Mouse (Mus musculus) limb, embryonic 15.5 days (tissue): ENCODE measurements at regions not wholly inside any gene's neighbourhood (a gene's known extent, or its start where the extent isn't known, plus 50 kb on each side); places are given as distances from the start of the nearest gene placed in this dataset.

ENCODE experiments used
- ATAC-seq: fragments of 200-750 bp; cut with Nextera tagmentation; 2 replicates; pipeline ENCODE4 v1.8.0; 2017; ENCODE audit warnings: low read depth, moderate TSS enrichment; ENCODE audit not compliant: insufficient number of reproducible peaks, low FRiP score, low TSS enrichment
- H3K27ac ChIP-seq: fragments of 300-500 bp; sonication (generic); 2 replicates; pipeline ENCODE4 v1.5.1; 2015; ENCODE audit warnings: moderate library complexity, mild to moderate bottlenecking, inconsistent platforms
- H3K27me3 ChIP-seq: fragments of 300-500 bp; sonication (generic); 2 replicates; pipeline ENCODE4 v1.6.1; 2015; ENCODE audit warnings: inconsistent platforms
- H3K36me3 ChIP-seq: fragments of 300-500 bp; sonication (generic); 2 replicates; pipeline ENCODE4 v1.6.1; 2015; ENCODE audit warnings: inconsistent platforms
- H3K4me1 ChIP-seq: fragments of 300-500 bp; sonication (generic); 2 replicates; pipeline ENCODE4 v1.6.1; 2015; ENCODE audit warnings: inconsistent platforms
- H3K4me2 ChIP-seq: fragments of 300-500 bp; sonication (generic); 2 replicates; pipeline ENCODE4 v1.6.1; 2015; ENCODE audit warnings: mild to moderate bottlenecking, inconsistent platforms
- H3K4me3 ChIP-seq: fragments of 300-500 bp; sonication (generic); 2 replicates; pipeline ENCODE4 v1.5.1; 2015; ENCODE audit warnings: mild to moderate bottlenecking, inconsistent platforms
- H3K9ac ChIP-seq: fragments of 300-500 bp; sonication (generic); 2 replicates; pipeline ENCODE4 v1.6.1; 2015; ENCODE audit warnings: inconsistent platforms
- H3K9me3 ChIP-seq: fragments of 300-500 bp; sonication (generic); 2 replicates; pipeline ENCODE4 v1.6.1; 2016; ENCODE audit warnings: inconsistent platforms
- WGBS: fragments of 180-500 bp; shearing (Covaris S2); methylation state at CpG from one replicate; pipeline ENCODE4 v1.1.7; 2015; 5-methylcytosine and 5-hydroxymethylcytosine counted together

- H3K36me3 ChIP-seq = no peaks in the 10 kb centered on the region
- no peaks in the 10 kb centered on the region for H3K9me3 ChIP-seq
- no peak overlapping the region for H3K9ac ChIP-seq
- H3K4me1 ChIP-seq = no peaks in the 10 kb centered on the region
- H3K27me3 ChIP-seq = no peaks in the 10 kb centered on the region
- H3K4me3 ChIP-seq = no peak overlapping the region
- H3K27ac ChIP-seq = no peak overlapping the region
- no peak for ATAC-seq
- 70% methylated on average over 4 of the region's 4 CpGs for WGBS
- no peak overlapping the region for H3K4me2 ChIP-seq
Observed at GRCm38 (mm10) chr7:70692160-70692559, 325.6 kb upstream of the Nr2f2 start.

GRCm38 (mm10) chr7:70690845-70691244, 324.3 kb upstream of the Nr2f2 start:
- Histone ChIP-seq H3K9me3 (no peaks in the 10 kb centered on the region), H3K27me3 (no peaks in the 10 kb centered on the region), H3K36me3 (no peaks in the 10 kb centered on the region), H3K4me1 (no peaks in the 10 kb centered on the region), H3K4me3 (no peak overlapping the region), H3K9ac (no peak overlapping the region), H3K4me2 (no peak overlapping the region), H3K27ac (no peak overlapping the region)
- ATAC-seq = no peak
- WGBS = 92% methylated on average over 7 of the region's 7 CpGs

GRCm38 (mm10) chr7:70669065-70669464, 302.5 kb upstream of the Nr2f2 start:
- no peak overlapping the region for H3K9ac ChIP-seq
- H3K4me2 ChIP-seq = no peak overlapping the region
- no peak overlapping the region for H3K27ac ChIP-seq
- H3K4me3 ChIP-seq = no peak overlapping the region
- H3K27me3 ChIP-seq = peaks cover 3% of the 10 kb centered on the region; the same call in 1 of the 2 replicates
- 40% methylated on average over 2 of the region's 2 CpGs for WGBS
- no peaks in the 10 kb centered on the region for H3K9me3 ChIP-seq
- H3K36me3 ChIP-seq = no peaks in the 10 kb centered on the region
- no peak for ATAC-seq
- H3K4me1 ChIP-seq = no peaks in the 10 kb centered on the region

GRCm38 (mm10) chr7:70660162-70660561, 293.6 kb upstream of the Nr2f2 start:
- WGBS = 71% methylated on average over 5 of the region's 5 CpGs
- no peak for ATAC-seq
- H3K4me2 ChIP-seq = no peak overlapping the region

GRCm38 (mm10) chr7:70649760-70650377, 283.3 kb upstream of the Nr2f2 start:
- Histone ChIP-seq H3K4me2 (no peak overlapping the region), H3K4me1 (peaks cover 2% of the 10 kb centered on the region; the same call in 1 of the 2 replicates), H3K27me3 (no peaks in the 10 kb centered on the region; the same call in 1 of the 2 replicates), H3K36me3 (no peaks in the 10 kb centered on the region), H3K27ac (no peak overlapping the region), H3K4me3 (no peak overlapping the region), H3K9ac (no peak overlapping the region), H3K9me3 (no peaks in the 10 kb centered on the region)
- ATAC-seq = no peak
- WGBS = 9% methylated on average over 8 of the region's 8 CpGs

More at GRCm38 (mm10) chr7:70660162-70660561, 293.6 kb upstream of the Nr2f2 start:
- no peak overlapping the region for H3K4me3 ChIP-seq
- H3K9ac ChIP-seq = no peak overlapping the region
- no peaks in the 10 kb centered on the region for H3K9me3 ChIP-seq
- H3K27ac ChIP-seq = no peak overlapping the region
- no peaks in the 10 kb centered on the region for H3K4me1 ChIP-seq
- H3K36me3 ChIP-seq = no peaks in the 10 kb centered on the region
- H3K27me3 ChIP-seq = no peaks in the 10 kb centered on the region

- no peaks in the 10 kb centered on the region for H3K9me3 ChIP-seq
- H3K36me3 ChIP-seq = no peaks in the 10 kb centered on the region
- H3K27me3 ChIP-seq = no peaks in the 10 kb centered on the region; the same call in 1 of the 2 replicates
- ATAC-seq = no peak
- no peak overlapping the region for H3K27ac ChIP-seq
- 79% methylated on average over 2 of the region's 2 CpGs for WGBS
- peaks cover 11% of the 10 kb centered on the region for H3K4me1 ChIP-seq
- no peak overlapping the region for H3K4me2 ChIP-seq
- no peak overlapping the region for H3K9ac ChIP-seq
- no peak overlapping the region for H3K4me3 ChIP-seq
Observed at GRCm38 (mm10) chr7:70646801-70647200, 280.3 kb upstream of the Nr2f2 start.

GRCm38 (mm10) chr7:70643694-70644301, 277.3 kb upstream of the Nr2f2 start:
- 0 out of 2 replicates have a peak overlapping the region, but pooled peaks have one; percentile 13 for H3K27ac ChIP-seq

GRCm38 (mm10) chr7:70643055-70643454, 276.5 kb upstream of the Nr2f2 start:
- 48% methylated on average over 1 of the region's 1 CpGs for WGBS
- no peaks in the 10 kb centered on the region for H3K36me3 ChIP-seq
- no peak overlapping the region for H3K4me2 ChIP-seq
- no peak for ATAC-seq
- no peak overlapping the region for H3K27ac ChIP-seq
- no peak overlapping the region for H3K4me3 ChIP-seq
- peaks cover 7% of the 10 kb centered on the region; the same call in 1 of the 2 replicates for H3K27me3 ChIP-seq
- H3K4me1 ChIP-seq = peaks cover 8% of the 10 kb centered on the region
- H3K9me3 ChIP-seq = no peaks in the 10 kb centered on the region
- H3K9ac ChIP-seq = no peak overlapping the region

More at GRCm38 (mm10) chr7:70643694-70644301, 277.3 kb upstream of the Nr2f2 start:
- Histone ChIP-seq H3K9ac (no peak overlapping the region), H3K9me3 (no peaks in the 10 kb centered on the region), H3K27me3 (peaks cover 7% of the 10 kb centered on the region; the same call in 1 of the 2 replicates), H3K4me1 (peaks cover 8% of the 10 kb centered on the region), H3K36me3 (no peaks in the 10 kb centered on the region), H3K4me3 (no peak overlapping the region), H3K4me2 (no peak overlapping the region)
- peak; percentile 78 for ATAC-seq
- WGBS = 22% methylated on average over 9 of the region's 9 CpGs

- no peak overlapping the region for H3K4me3 ChIP-seq
- WGBS = 42% methylated on average over 11 of the region's 11 CpGs
- H3K4me2 ChIP-seq = no peak overlapping the region
- no peaks in the 10 kb centered on the region for H3K9me3 ChIP-seq
- no peak overlapping the region for H3K9ac ChIP-seq
- no peaks in the 10 kb centered on the region for H3K36me3 ChIP-seq
- peaks cover 8% of the 10 kb centered on the region for H3K4me1 ChIP-seq
- H3K27ac ChIP-seq = no peak overlapping the region
- H3K27me3 ChIP-seq = peaks cover 7% of the 10 kb centered on the region; the same call in 1 of the 2 replicates
- ATAC-seq = no peak
Observed at GRCm38 (mm10) chr7:70641217-70641616, 274.7 kb upstream of the Nr2f2 start.

- 74% methylated on average over 11 of the region's 11 CpGs for WGBS
- Histone ChIP-seq H3K27ac (no peak overlapping the region), H3K36me3 (no peaks in the 10 kb centered on the region), H3K9me3 (no peaks in the 10 kb centered on the region), H3K4me3 (no peak overlapping the region), H3K9ac (no peak overlapping the region), H3K4me2 (no peak overlapping the region), H3K27me3 (peaks cover 7% of the 10 kb centered on the region; the same call in 1 of the 2 replicates), H3K4me1 (peaks cover 8% of the 10 kb centered on the region)
- no peak for ATAC-seq
Observed at GRCm38 (mm10) chr7:70640574-70640973, 274.0 kb upstream of the Nr2f2 start.

- H3K9me3 ChIP-seq = no peaks in the 10 kb centered on the region
- peaks cover 7% of the 10 kb centered on the region; the same call in 1 of the 2 replicates for H3K27me3 ChIP-seq
- 76% methylated on average over 2 of the region's 2 CpGs for WGBS
- no peaks in the 10 kb centered on the region for H3K36me3 ChIP-seq
- ATAC-seq = no peak
- H3K4me1 ChIP-seq = peaks cover 11% of the 10 kb centered on the region
- H3K27ac ChIP-seq = no peak overlapping the region
- no peak overlapping the region for H3K4me2 ChIP-seq
- H3K9ac ChIP-seq = no peak overlapping the region
- H3K4me3 ChIP-seq = no peak overlapping the region
Observed at GRCm38 (mm10) chr7:70638161-70638560, 271.6 kb upstream of the Nr2f2 start.

- H3K27me3 ChIP-seq = no peaks in the 10 kb centered on the region
Observed at GRCm38 (mm10) chr7:70634016-70634415, 267.5 kb upstream of the Nr2f2 start.

More at GRCm38 (mm10) chr7:70634016-70634415, 267.5 kb upstream of the Nr2f2 start:
- ATAC-seq = no peak
- 0 out of 2 replicates have a peak overlapping the region, but pooled peaks have one; percentile 5 for H3K4me2 ChIP-seq
- H3K9me3 ChIP-seq = no peaks in the 10 kb centered on the region
- H3K4me1 ChIP-seq = peaks cover 11% of the 10 kb centered on the region
- no peak overlapping the region for H3K4me3 ChIP-seq
- H3K27ac ChIP-seq = no peak overlapping the region
- no peaks in the 10 kb centered on the region for H3K36me3 ChIP-seq
- H3K9ac ChIP-seq = no peak overlapping the region
- 21% methylated on average over 11 of the region's 11 CpGs for WGBS
